Mouse (Mus musculus) forebrain, embryonic 11.5 days (tissue): ENCODE results near the gene Fam13c. TPM values are rescaled to one million over a fixed set of nuclear protein-coding genes. Genes with fewer than 3 reads are reported as not detected.

Experiments
- ATAC-seq: fragments of 200-750 bp; cut with Nextera tagmentation; replicated peaks from 2 replicates; pipeline ENCODE4 v1.8.0; 2017; ENCODE audit warnings: moderate TSS enrichment; ENCODE audit not compliant: low FRiP score
- DNase-seq: peaks from one replicate; pipeline ENCODE4 v3.0.0-alpha.2; 2017; ENCODE audit warnings: low spot score
- H3K27ac ChIP-seq: fragments of 300-500 bp; sonication (generic); 2 replicates; pipeline ENCODE4 v1.5.1; 2014; ENCODE audit warnings: low read depth, low read length
- H3K27me3 ChIP-seq: fragments of 300-500 bp; sonication (generic); 2 replicates; pipeline ENCODE4 v1.6.1; 2014; ENCODE audit warnings: mild to moderate bottlenecking, low read length, mixed read lengths; ENCODE audit not compliant: control insufficient read depth, insufficient read depth
- H3K36me3 ChIP-seq: fragments of 300-500 bp; sonication (generic); 2 replicates; pipeline ENCODE4 v1.6.1; 2014; ENCODE audit warnings: mild to moderate bottlenecking, low read length, moderate library complexity, mixed read lengths; ENCODE audit not compliant: control insufficient read depth, insufficient read depth
- H3K4me1 ChIP-seq: fragments of 300-500 bp; sonication (generic); replicated peaks from 2 replicates; pipeline ENCODE4 v1.6.1; 2014; ENCODE audit warnings: low read length, mixed read lengths; ENCODE audit not compliant: control insufficient read depth, insufficient read depth
- H3K4me2 ChIP-seq: fragments of 300-500 bp; sonication (generic); 2 replicates; pipeline ENCODE4 v1.6.1; 2014; ENCODE audit warnings: low read depth, mild to moderate bottlenecking, low read length, moderate library complexity, mixed read lengths; ENCODE audit not compliant: severe bottlenecking
- H3K4me3 ChIP-seq: fragments of 300-500 bp; sonication (generic); 2 replicates; pipeline ENCODE4 v1.5.1; 2014; ENCODE audit warnings: low read depth, low read length
- H3K9ac ChIP-seq: fragments of 300-500 bp; sonication (generic); 2 replicates; pipeline ENCODE4 v1.6.1; 2014; ENCODE audit warnings: low read length
- H3K9me3 ChIP-seq: fragments of 300-500 bp; sonication (generic); 2 replicates; pipeline ENCODE4 v1.6.1; 2016; ENCODE audit warnings: low read length, mixed read lengths; ENCODE audit not compliant: control insufficient read depth
- WGBS: fragments of 180-500 bp; shearing (Covaris S2); extraction: QIAGEN DNeasy Blood & Tissue Kit; methylation state at CpG from one replicate; pipeline ENCODE4 v1.1.7; 2014; 5-methylcytosine and 5-hydroxymethylcytosine counted together
- polyA plus RNA-seq: library from polyadenylated mRNA; unstranded; fragments of >200 nt; fragmentation: Nextera tagmentation; extraction: Ambion mirVana; gene quantifications from 2 replicates; pipeline ENCODE4 v1.2.1, GENCODE M21; 2014

Gene Fam13c
- polyA plus RNA-seq, 1 experiment from 2014 or later = 13.6 TPM

DNA sequence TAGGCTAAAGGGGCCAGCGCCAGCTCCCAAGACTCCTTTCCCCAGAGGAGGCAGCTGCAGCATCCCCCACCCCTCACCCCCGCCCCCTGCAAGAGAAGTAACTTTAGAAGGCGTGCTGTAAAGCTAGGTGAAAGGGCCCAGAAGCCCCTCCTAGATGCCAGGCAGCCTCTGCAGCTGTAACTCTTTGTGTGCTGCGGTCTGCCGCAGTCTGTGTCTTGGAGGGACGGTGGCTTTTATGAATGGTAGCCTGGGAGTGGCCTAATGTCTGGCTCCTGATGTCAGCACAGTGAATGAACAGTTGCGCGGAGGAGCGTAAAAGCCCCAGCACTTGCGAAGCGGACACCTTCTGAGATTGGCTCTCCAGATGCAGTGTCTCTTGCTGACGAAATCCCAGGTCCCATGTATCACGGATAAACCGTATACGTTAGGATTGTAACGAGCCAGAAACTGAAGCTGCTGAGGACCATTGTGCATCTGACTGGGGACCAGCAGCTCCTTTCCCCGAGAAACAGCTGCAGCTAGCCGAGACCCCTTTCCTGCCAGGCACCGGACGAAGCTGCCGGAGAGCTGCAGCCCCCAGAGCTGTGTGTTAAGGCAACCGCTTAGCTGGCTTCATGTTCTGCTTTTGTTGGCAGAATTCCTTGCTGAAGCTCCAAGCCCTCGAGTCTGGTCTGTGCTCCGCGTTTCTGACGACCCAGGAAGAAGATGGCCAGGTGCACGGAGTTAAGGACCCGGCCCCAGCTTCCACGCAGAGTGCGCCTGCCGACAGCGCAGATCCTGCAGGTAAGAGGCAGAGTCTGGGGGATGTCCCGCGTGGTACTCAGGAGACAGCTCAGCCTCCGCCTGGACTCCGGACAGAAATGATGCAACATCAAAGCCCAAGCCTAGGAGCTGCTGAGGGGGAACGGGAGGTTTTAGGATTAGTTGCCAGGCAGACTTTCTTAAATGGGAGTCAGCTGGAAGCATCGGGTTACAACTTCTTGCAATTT, 80.2 kb downstream of the Fam13c start:
- peak overlapping the region; percentile 41; the same call in 1 of the 2 replicates for H3K27ac ChIP-seq

DNA sequence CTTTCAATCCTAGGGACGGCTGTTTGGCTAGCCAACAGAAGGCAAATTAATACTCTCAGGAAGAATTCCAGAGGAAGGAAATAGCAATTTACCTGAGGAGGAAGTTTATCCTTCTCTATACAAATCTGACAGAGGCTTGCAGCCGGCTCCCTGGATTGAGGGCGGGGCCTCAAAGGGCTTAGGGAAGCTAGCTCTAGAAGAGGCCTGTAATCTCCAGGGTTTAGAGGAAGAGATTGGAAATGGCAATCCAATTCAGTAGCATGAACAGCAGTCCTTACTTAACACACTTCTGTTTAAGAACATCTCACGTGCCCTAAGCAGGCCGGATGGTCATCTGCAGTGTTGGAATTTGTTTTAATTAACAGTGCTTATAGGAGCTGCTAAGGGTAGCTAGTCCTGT, 81.1 kb downstream of the Fam13c start:
- H3K4me3 ChIP-seq = peak overlapping the region; percentile 44
- peaks cover 2% of the 10 kb centered on the region; the same call in 1 of the 2 replicates for H3K27me3 ChIP-seq
- WGBS = 16% methylated on average over 5 of the region's 5 CpGs
- H3K27ac ChIP-seq = no peak overlapping the region
- peaks cover 13% of the 10 kb centered on the region; the same call in 1 of the 2 replicates for H3K4me1 ChIP-seq
- H3K36me3 ChIP-seq = no peaks in the 10 kb centered on the region
- peak overlapping the region; percentile 91 for H3K4me2 ChIP-seq
- no peaks in the 10 kb centered on the region for H3K9me3 ChIP-seq
- ATAC-seq = no peak
- peak overlapping the region; percentile 60; the same call in 1 of the 2 replicates for H3K9ac ChIP-seq
- DNase-seq = peak; percentile 53

More for the DNA sequence above, 80.2 kb downstream of the Fam13c start:
- Histone ChIP-seq H3K4me1 (peaks cover 13% of the 10 kb centered on the region; the same call in 1 of the 2 replicates), H3K27me3 (peaks cover 2% of the 10 kb centered on the region; the same call in 1 of the 2 replicates), H3K9me3 (no peaks in the 10 kb centered on the region), H3K36me3 (no peaks in the 10 kb centered on the region), H3K4me2 (peak overlapping the region; percentile 91), H3K4me3 (peak overlapping the region; percentile 44), H3K9ac (peak overlapping the region; percentile 60)
- WGBS = under 1% methylated on average over 38 of the region's 38 CpGs
- DNase-seq (peak; percentile 79), ATAC-seq (peak; percentile 88)

DNA sequence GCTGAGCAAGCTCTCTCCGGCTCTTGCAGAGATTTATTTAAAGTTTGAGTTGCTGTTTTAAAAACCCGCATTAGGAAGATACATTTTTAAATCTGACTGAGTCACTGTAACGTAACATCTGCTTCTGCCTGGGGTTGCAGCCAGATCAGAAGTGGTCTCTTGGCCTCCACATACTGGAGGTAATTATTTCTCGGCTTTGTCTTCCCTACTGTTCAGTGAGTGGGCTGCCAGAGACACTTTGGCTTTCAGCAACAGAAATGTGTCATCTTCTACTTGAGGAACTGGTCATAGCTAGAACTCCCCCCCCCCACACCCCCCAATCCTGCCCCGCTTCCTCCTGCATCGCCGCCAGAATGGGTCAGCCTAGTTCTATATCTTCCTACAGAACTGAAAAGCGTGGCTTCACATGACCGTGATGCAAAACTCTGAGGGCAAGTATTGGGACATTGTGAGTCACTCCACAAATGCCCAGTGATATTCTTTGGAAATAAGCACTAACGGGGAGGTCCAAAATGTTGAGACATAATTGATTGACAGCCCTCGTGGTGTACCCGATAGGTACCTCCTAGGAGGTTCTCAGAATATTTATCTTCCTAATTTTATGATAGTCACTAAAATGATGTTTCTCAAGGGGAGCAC, 90.0 kb downstream of the Fam13c start:
- ATAC-seq (no peak), DNase-seq (no peak)
- Histone ChIP-seq H3K4me2 (no peak overlapping the region), H3K4me1 (no peaks in the 10 kb centered on the region), H3K9me3 (no peaks in the 10 kb centered on the region), H3K9ac (no peak overlapping the region), H3K4me3 (no peak overlapping the region), H3K27ac (no peak overlapping the region), H3K36me3 (no peaks in the 10 kb centered on the region; the same call in 1 of the 2 replicates), H3K27me3 (no peaks in the 10 kb centered on the region)
- WGBS = 92% methylated on average over 12 of the region's 12 CpGs

DNA sequence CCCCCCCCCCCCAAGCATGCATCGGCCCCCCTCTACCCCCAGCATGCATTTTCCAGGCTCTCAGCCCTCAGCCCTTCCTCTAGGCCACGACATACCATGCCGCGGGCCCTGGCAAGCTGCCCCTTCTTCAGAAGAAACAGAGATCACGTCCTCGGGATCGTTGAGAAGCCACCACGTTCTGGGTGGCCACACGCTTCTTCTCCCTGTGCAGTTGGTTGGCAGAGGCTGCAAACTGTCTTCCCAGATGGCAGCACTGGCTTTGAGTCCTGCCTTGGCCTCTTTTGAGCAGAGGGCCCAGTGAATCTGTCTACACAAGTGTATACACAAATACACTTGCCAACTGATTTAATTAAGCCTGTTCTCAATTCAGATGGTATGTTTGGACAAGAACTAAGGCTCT, 92.0 kb downstream of the Fam13c start:
- Histone ChIP-seq H3K36me3 (no peaks in the 10 kb centered on the region; the same call in 1 of the 2 replicates), H3K27me3 (no peaks in the 10 kb centered on the region), H3K4me2 (no peak overlapping the region), H3K9me3 (no peaks in the 10 kb centered on the region), H3K9ac (no peak overlapping the region), H3K4me1 (no peaks in the 10 kb centered on the region), H3K27ac (no peak overlapping the region), H3K4me3 (no peak overlapping the region)
- 80% methylated on average over 9 of the region's 9 CpGs for WGBS
- no peak for DNase-seq
- no peak for ATAC-seq

DNA sequence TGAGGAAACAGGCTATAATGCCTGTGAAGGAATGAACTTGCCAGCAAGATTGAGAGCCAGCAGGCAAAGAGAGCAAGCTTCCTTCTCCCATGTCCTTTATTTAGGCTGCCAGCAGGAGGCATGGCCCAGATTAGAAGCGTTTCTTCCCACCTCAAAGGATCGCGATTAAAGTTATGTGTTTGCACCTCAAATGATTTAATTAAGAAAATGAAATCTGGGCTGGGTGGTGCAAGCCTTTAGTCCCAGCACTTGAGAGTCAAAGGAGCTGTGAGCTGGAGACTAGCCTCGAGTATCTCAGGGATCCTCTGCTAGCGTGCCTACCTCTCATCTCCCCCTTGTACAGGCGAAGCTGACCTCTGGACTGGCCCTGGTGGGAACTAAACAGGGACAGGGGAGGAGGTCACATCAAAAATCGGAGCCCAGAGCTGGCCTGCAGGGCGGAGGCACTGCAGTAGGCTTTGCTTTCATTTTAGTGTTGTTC, 93.1 kb downstream of the Fam13c start:
- DNase-seq (no peak), ATAC-seq (no peak)
- H3K36me3 ChIP-seq = no peaks in the 10 kb centered on the region; the same call in 1 of the 2 replicates
- H3K27ac ChIP-seq = no peak overlapping the region
- H3K4me2 ChIP-seq = no peak overlapping the region
- H3K9ac ChIP-seq = no peak overlapping the region
- no peaks in the 10 kb centered on the region for H3K27me3 ChIP-seq
- 68% methylated on average over 8 of the region's 8 CpGs for WGBS
- H3K9me3 ChIP-seq = no peaks in the 10 kb centered on the region
- H3K4me3 ChIP-seq = no peak overlapping the region
- H3K4me1 ChIP-seq = no peaks in the 10 kb centered on the region

DNA sequence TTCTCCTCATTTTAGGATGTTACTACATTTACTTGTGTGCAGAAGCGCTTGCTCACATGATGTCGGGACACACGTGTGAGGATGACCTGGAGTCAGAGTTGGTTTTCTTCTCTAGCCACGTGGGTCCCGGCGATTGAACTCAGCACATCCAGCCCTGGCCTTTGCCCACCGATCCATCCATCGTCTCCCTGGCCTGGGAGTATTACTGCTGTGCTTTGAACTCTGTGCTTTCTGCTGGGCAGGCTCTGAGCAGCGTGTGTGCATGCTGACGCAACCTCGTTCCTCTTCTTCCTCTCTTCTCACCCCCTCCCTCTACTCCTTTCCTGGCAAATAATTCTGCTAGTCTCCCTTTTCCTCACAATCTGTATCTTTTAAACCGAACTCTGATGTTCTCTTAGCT, 93.7 kb downstream of the Fam13c start:
- H3K36me3 ChIP-seq = no peaks in the 10 kb centered on the region; the same call in 1 of the 2 replicates
- H3K4me2 ChIP-seq = no peak overlapping the region
- H3K27ac ChIP-seq = no peak overlapping the region
- no peak overlapping the region for H3K4me3 ChIP-seq
- no peak for DNase-seq
- no peaks in the 10 kb centered on the region for H3K9me3 ChIP-seq
- H3K4me1 ChIP-seq = no peaks in the 10 kb centered on the region
- WGBS = 88% methylated on average over 12 of the region's 12 CpGs
- no peaks in the 10 kb centered on the region for H3K27me3 ChIP-seq
- no peak overlapping the region for H3K9ac ChIP-seq
- ATAC-seq = no peak

DNA sequence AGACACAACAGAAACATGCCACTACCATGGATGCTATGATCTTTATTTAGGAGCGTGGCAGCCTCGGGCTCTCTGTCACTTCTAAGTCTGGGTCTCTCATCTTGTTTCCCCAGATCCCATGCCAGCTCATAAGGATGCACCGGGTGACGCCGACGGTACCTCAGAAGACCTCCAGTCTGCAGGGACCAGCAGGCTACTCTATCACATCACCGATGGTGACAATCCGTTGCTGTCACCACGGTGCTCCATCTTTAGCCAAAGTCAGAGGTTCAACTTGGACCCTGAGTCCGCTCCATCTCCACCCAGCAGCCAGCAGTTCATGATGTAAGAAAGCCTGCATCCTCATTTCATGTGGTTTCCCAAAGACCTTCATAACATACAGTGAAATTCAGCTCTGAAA, 94.3 kb downstream of the Fam13c start:
- 93% methylated on average over 10 of the region's 10 CpGs for WGBS
- ATAC-seq (no peak), DNase-seq (no peak)
- Histone ChIP-seq H3K4me2 (no peak overlapping the region), H3K4me3 (no peak overlapping the region), H3K36me3 (no peaks in the 10 kb centered on the region; the same call in 1 of the 2 replicates), H3K4me1 (no peaks in the 10 kb centered on the region), H3K27me3 (no peaks in the 10 kb centered on the region), H3K27ac (no peak overlapping the region), H3K9me3 (no peaks in the 10 kb centered on the region), H3K9ac (no peak overlapping the region)

DNA sequence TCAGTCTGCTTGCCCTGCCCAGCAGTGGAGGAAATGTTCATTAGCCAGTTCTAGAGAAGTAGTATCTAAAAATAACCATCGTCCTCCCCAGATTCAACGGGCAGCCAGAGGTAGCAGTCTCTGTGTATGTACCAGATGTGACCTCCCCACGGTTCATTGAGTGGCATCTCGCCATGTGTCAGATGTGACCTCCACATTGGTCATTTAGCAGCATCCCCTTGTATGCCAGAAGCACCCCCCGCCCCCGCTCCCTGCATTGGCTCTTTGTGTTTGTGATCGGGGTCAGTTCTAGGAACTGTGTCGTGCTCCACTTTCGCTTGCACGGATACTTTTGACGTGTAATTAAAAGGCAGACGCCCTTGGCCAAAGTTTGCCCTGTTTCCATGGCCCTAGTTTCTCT, 95.1 kb downstream of the Fam13c start:
- Histone ChIP-seq H3K36me3 (no peaks in the 10 kb centered on the region; the same call in 1 of the 2 replicates), H3K27me3 (no peaks in the 10 kb centered on the region), H3K27ac (no peak overlapping the region), H3K4me2 (no peak overlapping the region), H3K9me3 (no peaks in the 10 kb centered on the region), H3K9ac (no peak overlapping the region), H3K4me1 (no peaks in the 10 kb centered on the region), H3K4me3 (no peak overlapping the region)
- WGBS = 93% methylated on average over 12 of the region's 12 CpGs
- ATAC-seq (no peak), DNase-seq (no peak)
